9 mouse cellular contexts compared by ENCODE assay signal in the genomic region with DNA sequence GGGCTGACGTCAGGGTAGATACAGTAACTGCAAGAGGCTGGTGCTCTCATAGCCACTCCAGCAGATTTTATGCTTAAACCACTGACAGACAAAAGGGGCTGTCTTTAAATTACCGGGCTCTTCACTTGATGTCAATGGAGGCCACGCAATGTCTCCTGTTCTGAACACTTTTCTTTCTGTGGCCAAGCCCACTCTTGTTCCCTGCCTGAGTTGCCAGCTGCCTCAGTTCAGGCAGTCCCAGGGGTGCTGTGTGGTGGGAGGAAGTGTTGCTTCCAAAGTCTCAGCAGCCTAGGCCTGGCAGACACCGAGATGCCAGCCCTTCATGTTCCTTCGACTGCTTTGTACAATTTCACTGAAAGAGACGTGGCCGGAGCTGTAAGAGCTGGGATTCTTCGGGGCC. TPM values are rescaled to one million over a fixed set of nuclear protein-coding genes. Genes with fewer than 3 reads are reported as not detected.
DNase-seq lines count a peak whose midpoint lies in the region; ATAC-seq and TF ChIP-seq lines count a peak whose summit lies in the region.
"Had no signal": no experiment of that assay in that cellular context is flagged by ENCODE, and none has a peak within 500 bp of the region (broad histone marks: within the 10 kb centered on the region; RNA-seq: fewer than 3 reads in every experiment).

No protein-coding gene starts in this region.

- no peaks in the 10 kb centered on the region for H3K27me3 ChIP-seq in forebrain, embryonic 11.5 days (ENCODE audit: control insufficient read depth, insufficient read depth, low read length)
- H3K27me3 ChIP-seq in forebrain, embryonic 16.5 days (replicated peaks; ENCODE audit: control insufficient read depth, insufficient read depth, low read length) = no peaks in the 10 kb centered on the region
- no peaks in the 10 kb centered on the region for H3K27me3 ChIP-seq in kidney, embryonic 15.5 days
- no peaks in the 10 kb centered on the region for H3K27me3 ChIP-seq in stomach, postnatal 0 days (ENCODE audit: control insufficient read depth, insufficient read depth, low read length)
- H3K27me3 ChIP-seq in thymus, adult 2 months (ENCODE audit: control insufficient read depth, insufficient read depth, low read length) = no peaks in the 10 kb centered on the region

- H3K4me2 ChIP-seq in forebrain, embryonic 11.5 days (ENCODE audit: low read depth, low read length, severe bottlenecking) = no peak overlapping the region
- no peak overlapping the region for H3K4me2 ChIP-seq in forebrain, embryonic 16.5 days (ENCODE audit: low read length)
- H3K4me2 ChIP-seq in kidney, embryonic 15.5 days = no peak overlapping the region
- no peak overlapping the region for H3K4me2 ChIP-seq in stomach, postnatal 0 days (replicated peaks; ENCODE audit: low read depth)

- ATAC-seq in forebrain, embryonic 11.5 days (replicated peaks; ENCODE audit: low FRiP score) = no peak
- ATAC-seq in forebrain, embryonic 16.5 days = no peak
- no peak for ATAC-seq in kidney, embryonic 15.5 days (replicated peaks; ENCODE audit: low FRiP score)
- no peak for ATAC-seq in stomach, postnatal 0 days (ENCODE audit: low FRiP score, low TSS enrichment)

- TF ChIP-seq POLR2A in thymus, adult 2 months (IDR thresholded peaks at IDR 0.05; ENCODE audit: control insufficient read depth, extremely low read depth, insufficient read depth, low read length, poor library complexity) = no peak

- H3K27ac ChIP-seq in forebrain, embryonic 11.5 days (ENCODE audit: low read depth, low read length) = no peak overlapping the region
- no peak overlapping the region for H3K27ac ChIP-seq in forebrain, embryonic 16.5 days (ENCODE audit: low read length)
- peak overlapping the region; percentile 70 for H3K27ac ChIP-seq in kidney, embryonic 15.5 days
- peak overlapping the region; percentile 91 for H3K27ac ChIP-seq in stomach, postnatal 0 days (replicated peaks)
- H3K27ac ChIP-seq in thymus, adult 2 months (ENCODE audit: control insufficient read depth, insufficient read depth, low read length) = no peak overlapping the region
- H3K27ac ChIP-seq: liver, embryonic 14.5 days had no signal

- no peaks in the 10 kb centered on the region for H3K9me3 ChIP-seq in forebrain, embryonic 11.5 days (ENCODE audit: control insufficient read depth, low read length)
- no peaks in the 10 kb centered on the region for H3K9me3 ChIP-seq in forebrain, embryonic 16.5 days (ENCODE audit: control insufficient read depth, low read length)
- H3K9me3 ChIP-seq in kidney, embryonic 15.5 days (replicated peaks) = no peaks in the 10 kb centered on the region
- H3K9me3 ChIP-seq in stomach, postnatal 0 days (ENCODE audit: control insufficient read depth, low read length) = no peaks in the 10 kb centered on the region

- DNase-seq in forebrain, embryonic 11.5 days (ENCODE audit: low spot score) = peak; percentile 39
- DNase-seq in kidney, adult 18-20 months = no peak
- DNase-seq in right cerebral cortex, postnatal 36 days (ENCODE audit: low spot score in 2 of 2) = peak; percentile 32 to 73
- DNase-seq in right cerebral cortex, postnatal 4 days = no peak
- DNase-seq in stomach, postnatal 0 days (ENCODE audit: low spot score) = no peak
- DNase-seq in thymus, adult 2 months = no peak

- peaks cover 3% of the 10 kb centered on the region; the same call in 1 of the 2 replicates for H3K36me3 ChIP-seq in forebrain, embryonic 11.5 days (ENCODE audit: control insufficient read depth, insufficient read depth, low read length)
- peaks cover 16% of the 10 kb centered on the region for H3K36me3 ChIP-seq in forebrain, embryonic 16.5 days (ENCODE audit: control insufficient read depth, insufficient read depth)
- peaks cover 38% of the 10 kb centered on the region for H3K36me3 ChIP-seq in kidney, embryonic 15.5 days
- peaks cover 9% of the 10 kb centered on the region; the same call in 1 of the 2 replicates for H3K36me3 ChIP-seq in stomach, postnatal 0 days (ENCODE audit: control insufficient read depth, insufficient read depth, low read length)
- peaks cover 18% of the 10 kb centered on the region for H3K36me3 ChIP-seq in thymus, adult 2 months (ENCODE audit: control insufficient read depth, insufficient read depth, low read length)

- no peak overlapping the region for H3K9ac ChIP-seq in forebrain, embryonic 11.5 days (ENCODE audit: low read length)
- no peak overlapping the region for H3K9ac ChIP-seq in forebrain, embryonic 16.5 days (replicated peaks; ENCODE audit: low read depth, low read length)
- no peak overlapping the region for H3K9ac ChIP-seq in kidney, embryonic 15.5 days
- no peak overlapping the region for H3K9ac ChIP-seq in stomach, postnatal 0 days (ENCODE audit: low read length)
- H3K9ac ChIP-seq: liver, embryonic 14.5 days had no signal

- TF ChIP-seq CTCF in stomach, postnatal 0 days (IDR thresholded peaks at IDR 0.05; ENCODE audit: low read depth) = no peak
- no peak for TF ChIP-seq CTCF in thymus, adult 2 months (IDR thresholded peaks at IDR 0.05; ENCODE audit: borderline replicate concordance, control insufficient read depth, extremely low read depth, insufficient read depth, low read length, poor library complexity)

- WGBS in forebrain, embryonic 11.5 days = 83% methylated on average over 8 of the region's 8 CpGs
- WGBS in forebrain, embryonic 16.5 days = 77% methylated on average over 8 of the region's 8 CpGs
- WGBS in kidney, embryonic 15.5 days = 85% methylated on average over 8 of the region's 8 CpGs
- WGBS in stomach, postnatal 0 days = 66% methylated on average over 8 of the region's 8 CpGs
- WGBS in thymus, adult 2 months = 95% methylated on average over 8 of the region's 8 CpGs

- H3K4me3 ChIP-seq in forebrain, embryonic 11.5 days (ENCODE audit: low read depth, low read length) = no peak overlapping the region
- H3K4me3 ChIP-seq in forebrain, embryonic 16.5 days (replicated peaks; ENCODE audit: low read length) = no peak overlapping the region
- H3K4me3 ChIP-seq in kidney, embryonic 15.5 days (replicated peaks) = no peak overlapping the region
- H3K4me3 ChIP-seq in stomach, postnatal 0 days (ENCODE audit: low read depth, low read length) = no peak overlapping the region
- no peak overlapping the region for H3K4me3 ChIP-seq in thymus, adult 2 months (ENCODE audit: control insufficient read depth, insufficient read depth, low read length)

- no peak for TF ChIP-seq EP300 in stomach, postnatal 0 days (optimal IDR thresholded peaks at IDR 0.05)

- H3K4me1 ChIP-seq in forebrain, embryonic 11.5 days (replicated peaks; ENCODE audit: control insufficient read depth, insufficient read depth, low read length) = no peaks in the 10 kb centered on the region
- H3K4me1 ChIP-seq in forebrain, embryonic 16.5 days (replicated peaks; ENCODE audit: control insufficient read depth, insufficient read depth, low read length) = peaks cover 9% of the 10 kb centered on the region
- peaks cover 33% of the 10 kb centered on the region for H3K4me1 ChIP-seq in kidney, embryonic 15.5 days
- peaks cover 13% of the 10 kb centered on the region for H3K4me1 ChIP-seq in stomach, postnatal 0 days (replicated peaks; ENCODE audit: control insufficient read depth, insufficient read depth)
- H3K4me1 ChIP-seq in thymus, adult 2 months (replicated peaks; ENCODE audit: control insufficient read depth, insufficient read depth, low read length) = no peaks in the 10 kb centered on the region

RNA-seq across cellular contexts. Expression of a gene that starts 39.0 kb away (rescaled TPM):
- 125 and 132 TPM in 2 replicates for polyA plus RNA-seq in forebrain, embryonic 11.5 days (2014; fragmentation: Nextera tagmentation; extraction: Ambion mirVana)
- polyA plus RNA-seq in forebrain, embryonic 16.5 days (2015; fragmentation: Nextera tagmentation; extraction: Ambion mirVana) = 86.4 and 104 TPM in 2 replicates
- polyA plus RNA-seq in kidney, embryonic 15.5 days (2015; fragmentation: Nextera tagmentation; extraction: Ambion mirVana) = 74.8 and 75.6 TPM in 2 replicates
- polyA plus RNA-seq in stomach, postnatal 0 days (2015; fragmentation: Nextera tagmentation; extraction: Ambion mirVana) = 32.6 and 33.2 TPM in 2 replicates
- polyA plus RNA-seq in thymus, adult 2 months (2012; rRNA removed) = 17.1 and 19.7 TPM in 2 replicates

Comparison
In these comparisons a context has a peak if more than half of its experiments do, and no peak if none do; other contexts are left out.
1. DNase-seq: peak in forebrain, embryonic 11.5 days (single experiment) and right cerebral cortex, postnatal 36 days (2 of 2); none in kidney, adult 18-20 months (single experiment), right cerebral cortex, postnatal 4 days (single experiment), stomach, postnatal 0 days (single experiment) and thymus, adult 2 months (single experiment).
2. H3K27ac ChIP-seq: peak in kidney, embryonic 15.5 days (single experiment) and stomach, postnatal 0 days (single experiment); none in forebrain, embryonic 11.5 days (single experiment), forebrain, embryonic 16.5 days (single experiment) and thymus, adult 2 months (single experiment).